Mouse (Mus musculus) naive thymus-derived CD4-positive, alpha-beta T cell, adult 2 months (primary cell): Measurements from ENCODE around the gene Tdp1.
A peak's percentile ranks its signal among the peaks of the same experiment; 100 is the strongest.
"Not testable (repeated sequence)": the region's sequence is repeated elsewhere in the genome, so short reads cannot be mapped to it uniquely, and the experiment has no call there.

Experiments
- DNase-seq: peaks from one replicate; pipeline ENCODE4 v3.0.0-alpha.2; 2011; ENCODE audit warnings: low read depth

Tdp1 gene

GRCm38 (mm10) chr12:99958068-99959060 is 74.0 kb downstream of the Tdp1 start:
- no peak for DNase-seq

GRCm38 (mm10) chr12:99959291-99959690 is 75.0 kb downstream of the Tdp1 start:
- no peak for DNase-seq

- DNase-seq: no peak
Measured at GRCm38 (mm10) chr12:99959930-99960329, 75.6 kb downstream of the Tdp1 start.

DNA sequence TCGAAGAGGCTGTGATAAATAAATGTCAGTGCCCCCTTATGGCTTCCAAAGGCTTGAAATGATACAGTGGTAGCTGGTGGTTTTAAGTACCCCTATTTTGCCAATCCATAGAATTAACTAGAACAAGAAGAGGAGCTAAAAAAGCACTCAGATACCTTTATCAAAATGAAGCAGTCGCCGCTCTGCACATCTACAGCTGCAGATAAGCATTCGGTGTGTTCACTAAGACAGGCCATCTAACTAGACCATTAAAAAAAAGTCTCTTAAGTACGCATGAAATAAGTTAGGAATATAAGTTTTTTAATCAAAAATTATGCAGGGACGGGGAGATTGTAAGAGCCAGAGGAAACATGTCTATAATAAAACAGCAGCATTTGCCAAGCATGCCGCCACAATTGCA is 76.4 kb downstream of the Tdp1 start:
- DNase-seq: no peak

- peak; percentile 76 for DNase-seq
Measured at GRCm38 (mm10) chr12:99964301-99965202, 80.2 kb downstream of the Tdp1 start, which contains the start of gene Kcnk13. Kcnk13 (plus strand) TSS chr12:99964499.

DNA sequence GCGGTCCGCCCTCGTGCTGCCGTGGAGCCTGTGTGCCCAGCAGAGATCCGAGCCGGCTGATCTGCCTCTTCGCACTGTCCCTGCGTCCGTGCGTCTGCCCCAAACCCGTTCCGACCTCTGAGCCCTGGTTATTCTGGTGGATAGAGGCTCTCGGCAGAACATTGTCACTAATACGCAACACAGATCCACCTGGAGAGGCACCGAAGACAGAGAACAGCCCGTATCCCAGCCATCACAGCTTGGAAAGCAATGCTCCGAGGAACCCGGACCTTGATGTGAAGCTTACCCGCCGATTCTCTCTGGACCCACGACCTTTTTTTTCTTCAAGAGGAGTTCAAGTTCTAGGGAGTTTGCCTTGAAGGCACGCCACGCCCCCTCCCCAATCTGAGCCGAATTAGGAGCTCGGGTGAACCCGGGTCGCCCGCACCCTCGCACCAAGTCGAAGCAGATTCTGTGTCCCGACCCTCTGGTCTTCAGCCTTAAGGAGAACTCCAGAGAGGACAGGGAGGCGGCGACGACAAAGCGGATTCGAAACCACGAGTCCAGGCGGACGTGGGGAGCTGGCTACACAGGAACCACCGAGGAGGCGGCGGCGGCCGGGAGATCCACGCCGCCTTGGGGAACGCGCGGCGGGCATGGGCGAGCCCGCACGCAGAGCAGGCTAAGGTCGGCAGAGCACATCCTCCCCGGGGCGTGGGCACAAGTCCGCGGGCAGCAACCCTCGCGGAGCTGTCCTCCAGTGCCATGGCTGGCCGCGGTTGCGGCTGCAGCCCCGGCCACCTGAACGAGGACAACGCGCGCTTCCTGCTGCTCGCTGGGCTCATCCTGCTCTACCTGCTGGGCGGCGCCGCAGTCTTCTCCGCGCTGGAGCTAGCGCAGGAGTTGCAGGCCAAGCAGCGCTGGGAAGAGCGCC is 81.1 kb downstream of the Tdp1 start:
- DNase-seq: peak; percentile 11

GRCm38 (mm10) chr12:99966116-99966770 is 81.9 kb downstream of the Tdp1 start:
- DNase-seq: no peak

DNA sequence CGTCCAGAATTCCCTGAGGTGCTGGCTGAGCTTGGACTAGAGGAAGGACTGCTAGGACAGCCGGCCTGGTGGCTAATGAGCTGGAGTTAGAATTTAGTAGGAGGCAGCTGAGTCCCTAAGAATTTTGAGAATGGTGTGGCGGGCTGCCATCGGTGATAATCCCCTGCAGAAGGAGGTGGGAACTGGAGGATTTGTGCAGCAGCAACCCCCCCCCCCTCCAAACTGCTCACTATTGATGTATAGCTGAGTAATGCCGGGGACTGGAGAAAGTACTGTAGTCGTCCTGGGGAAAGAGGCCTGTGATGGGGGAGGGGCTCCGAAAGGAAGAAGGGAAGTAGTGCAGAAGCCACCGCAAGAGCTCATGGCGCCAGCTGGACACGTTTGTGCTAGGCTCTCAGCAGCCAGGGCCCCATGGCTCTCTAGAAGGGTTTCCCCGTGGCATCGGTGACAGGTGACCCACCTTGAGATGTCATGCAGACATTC is 82.6 kb downstream of the Tdp1 start:
- DNase-seq: no peak

- no peak for DNase-seq
Measured at GRCm38 (mm10) chr12:99969906-99970305, 85.6 kb downstream of the Tdp1 start.

- DNase-seq: not testable (repeated sequence)
Measured at GRCm38 (mm10) chr12:99971205-99971894, 87.0 kb downstream of the Tdp1 start.

- no peak for DNase-seq
Measured at GRCm38 (mm10) chr12:99972825-99973224, 88.5 kb downstream of the Tdp1 start.

GRCm38 (mm10) chr12:99973659-99974058 is 89.3 kb downstream of the Tdp1 start:
- peak; percentile 33 for DNase-seq

GRCm38 (mm10) chr12:99979541-99979940 is 95.2 kb downstream of the Tdp1 start:
- DNase-seq: no peak

DNA sequence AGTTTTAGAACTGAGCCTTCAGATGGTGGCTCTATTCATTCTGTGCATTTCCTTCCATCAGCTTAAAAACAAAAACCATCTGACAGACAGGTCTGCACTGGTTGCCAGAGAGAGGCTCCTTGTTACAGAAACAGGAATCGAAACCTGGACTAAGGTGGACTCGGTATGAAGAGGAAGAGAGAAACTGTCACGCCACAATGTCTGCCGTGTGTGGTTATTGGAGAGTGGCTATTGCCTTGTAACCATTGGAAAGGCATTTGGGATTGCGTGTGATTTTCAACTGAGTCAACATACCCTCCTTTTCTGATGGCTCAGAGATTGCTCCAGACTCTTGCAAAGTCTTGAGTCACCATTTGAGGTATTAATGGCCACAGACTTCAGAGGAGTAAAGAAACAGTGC is 102.5 kb downstream of the Tdp1 start:
- DNase-seq: no peak

- no peak for DNase-seq
Measured at GRCm38 (mm10) chr12:99988144-99988543, 103.8 kb downstream of the Tdp1 start.

DNA sequence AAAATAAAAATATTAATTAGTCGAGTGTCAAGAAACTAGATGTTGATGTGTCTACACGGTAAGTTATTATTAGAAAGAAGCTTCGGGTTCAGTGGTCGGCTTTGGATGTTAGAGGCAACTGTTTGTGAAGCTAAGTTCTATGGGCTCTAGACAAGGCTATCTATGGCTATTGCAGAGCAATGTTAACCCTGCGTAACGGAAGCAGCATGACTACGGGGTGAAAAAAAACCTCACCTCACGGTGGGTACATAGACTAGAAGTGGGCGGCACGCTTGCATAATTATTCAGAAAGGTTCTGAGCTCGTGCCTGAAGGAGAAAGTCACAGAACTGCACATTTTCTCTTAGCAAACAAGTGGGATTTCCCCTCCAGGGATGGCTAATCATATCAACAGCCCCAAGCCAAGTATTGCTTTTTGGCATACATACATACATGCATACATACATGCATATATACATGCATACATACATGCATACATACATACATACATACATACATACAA is 108.1 kb downstream of the Tdp1 start:
- no peak for DNase-seq

DNA sequence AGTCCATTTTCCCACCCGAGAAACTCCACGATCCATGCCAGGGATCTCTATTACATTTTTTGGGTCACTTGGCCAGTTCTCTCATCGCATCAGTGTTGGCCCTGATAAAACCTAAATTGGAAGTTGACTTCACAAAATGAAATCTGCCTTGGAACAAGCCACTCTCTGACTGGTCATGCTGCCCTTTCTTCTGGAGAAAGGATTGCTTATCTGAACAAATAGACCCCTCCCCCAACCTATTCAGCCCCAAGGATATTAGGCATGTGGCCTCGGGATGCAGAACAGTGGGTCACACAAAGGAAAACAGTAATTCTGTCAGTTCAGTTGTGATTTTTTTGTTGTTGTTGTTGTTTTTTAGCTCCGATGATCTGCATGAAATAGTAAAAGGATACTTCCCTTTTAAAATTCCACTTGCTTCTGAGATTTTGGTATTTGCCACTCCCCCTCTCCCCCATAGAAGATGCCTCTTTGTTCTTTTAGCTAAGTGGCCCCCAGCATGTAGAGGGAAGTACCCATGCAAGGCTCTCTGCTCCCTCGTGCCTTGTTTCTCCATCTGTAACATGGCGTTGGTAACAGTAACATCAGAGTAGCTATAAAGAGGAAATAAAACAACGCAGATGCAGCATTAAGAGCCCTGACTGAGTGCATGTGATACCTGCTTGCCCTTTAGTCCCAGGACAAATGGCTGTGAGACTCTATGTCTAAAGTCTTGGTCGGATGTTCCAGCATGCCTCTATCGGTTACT is 109.0 kb downstream of the Tdp1 start:
- DNase-seq: no peak

- DNase-seq: no peak
Measured at GRCm38 (mm10) chr12:99995951-99996350, 111.6 kb downstream of the Tdp1 start.

DNA sequence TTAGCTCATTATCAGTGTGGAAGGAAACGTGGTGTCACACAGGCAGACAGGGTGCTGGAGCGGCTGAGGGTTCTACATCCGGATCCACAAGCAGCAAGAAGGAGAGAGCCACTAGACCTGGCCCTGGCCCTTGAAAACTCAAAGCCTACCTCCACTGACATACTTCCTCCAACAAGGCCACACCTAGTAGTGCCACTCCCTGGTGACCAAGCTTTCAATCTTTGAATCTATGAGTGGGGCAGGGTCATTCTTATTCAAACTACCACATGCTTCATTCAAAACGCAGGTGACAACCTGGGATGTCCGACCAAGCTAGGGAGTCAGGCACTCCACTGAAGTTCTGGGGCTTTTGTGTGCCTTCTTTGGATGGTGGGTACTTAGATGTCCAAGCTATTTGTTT is 115.4 kb downstream of the Tdp1 start:
- no peak for DNase-seq
